Mouse (Mus musculus) bone marrow, adult 2 months (tissue): ENCODE measurements around the gene Appl2.

Source experiments
- CTCF ChIP-seq: fragments of 200-500 bp; IDR thresholded peaks from 2 replicates; pipeline ENCODE4 v1.5.1; 2011; ENCODE audit warnings: low read length, control low read depth; ENCODE audit not compliant: control insufficient read depth, insufficient read depth
- POLR2A ChIP-seq: fragments of 200-500 bp; IDR thresholded peaks from 2 replicates; pipeline ENCODE4 v1.6.1; 2011; ENCODE audit warnings: low read depth, mild to moderate bottlenecking, control low read depth, low read length, borderline replicate concordance; ENCODE audit not compliant: control insufficient read depth

GRCm38 (mm10) chr10:83605637-83606183, 42.8 kb downstream of the Appl2 start:
- TF ChIP-seq CTCF (no peak), POLR2A (no peak)
